Mouse (Mus musculus) embryonic facial prominence, embryonic 13.5 days (tissue): ENCODE data around the gene Naa15. TPM values are rescaled to one million over a fixed set of nuclear protein-coding genes. Genes with fewer than 3 reads are reported as not detected.
"Not testable (repeated sequence)": the region's sequence is repeated elsewhere in the genome, so short reads cannot be mapped to it uniquely, and the experiment has no call there.

ENCODE experiments used
- ATAC-seq: fragments of 200-750 bp; cut with Nextera tagmentation; 2 replicates; pipeline ENCODE4 v1.8.0; 2017; ENCODE audit warnings: low read depth; ENCODE audit not compliant: insufficient number of reproducible peaks, insufficient read depth, low FRiP score, low TSS enrichment
- H3K27ac ChIP-seq: fragments of 300-500 bp; sonication (generic); 2 replicates; pipeline ENCODE4 v1.5.1; 2015; ENCODE audit warnings: moderate library complexity, mild to moderate bottlenecking, inconsistent platforms
- H3K27me3 ChIP-seq: fragments of 300-500 bp; sonication (generic); 2 replicates; pipeline ENCODE4 v1.6.1; 2015; ENCODE audit warnings: mild to moderate bottlenecking, inconsistent platforms
- H3K36me3 ChIP-seq: fragments of 300-500 bp; sonication (generic); 2 replicates; pipeline ENCODE4 v1.6.1; 2015; ENCODE audit warnings: mild to moderate bottlenecking, inconsistent platforms
- H3K4me1 ChIP-seq: fragments of 300-500 bp; sonication (generic); 2 replicates; pipeline ENCODE4 v1.6.1; 2015; ENCODE audit warnings: inconsistent platforms
- H3K4me2 ChIP-seq: fragments of 300-500 bp; sonication (generic); 2 replicates; pipeline ENCODE4 v1.6.1; 2015; ENCODE audit warnings: moderate library complexity, mild to moderate bottlenecking, inconsistent platforms
- H3K4me3 ChIP-seq: fragments of 300-500 bp; sonication (generic); 2 replicates; pipeline ENCODE4 v1.5.1; 2015; ENCODE audit warnings: mild to moderate bottlenecking, inconsistent platforms
- H3K9ac ChIP-seq: fragments of 300-500 bp; sonication (generic); 2 replicates; pipeline ENCODE4 v1.6.1; 2015; ENCODE audit warnings: mild to moderate bottlenecking, inconsistent platforms
- H3K9me3 ChIP-seq: fragments of 300-500 bp; sonication (generic); 2 replicates; pipeline ENCODE4 v1.6.1; 2016; ENCODE audit warnings: inconsistent platforms
- WGBS: fragments of 180-500 bp; shearing (Covaris S2); methylation state at CpG from one replicate; pipeline ENCODE4 v1.1.7; 2015; ENCODE audit warnings: mixed read lengths; 5-methylcytosine and 5-hydroxymethylcytosine counted together
- polyA plus RNA-seq: library from polyadenylated mRNA; unstranded; fragments of >200 nt; fragmentation: Nextera tagmentation; extraction: Ambion mirVana; gene quantifications from 2 replicates; pipeline ENCODE4 v1.2.1, GENCODE M21; 2015

Naa15 gene
- polyA plus RNA-seq, 1 experiment from 2014 or later, result 61.9 TPM

- no peak overlapping the region for H3K27ac ChIP-seq
- H3K4me1 ChIP-seq, result peaks cover 8% of the 10 kb centered on the region
- WGBS, result 57% methylated on average over 5 of the region's 5 CpGs
- no peaks in the 10 kb centered on the region for H3K36me3 ChIP-seq
- no peak overlapping the region for H3K9ac ChIP-seq
- no peaks in the 10 kb centered on the region for H3K9me3 ChIP-seq
- H3K4me3 ChIP-seq, result no peak overlapping the region
- ATAC-seq, result no peak
- no peak overlapping the region for H3K4me2 ChIP-seq
- no peaks in the 10 kb centered on the region for H3K27me3 ChIP-seq
Measured at GRCm38 (mm10) chr3:51379786-51380659, 34.9 kb upstream of the Naa15 start.

- Histone ChIP-seq H3K4me2 (no peak overlapping the region), H3K4me1 (peaks cover 8% of the 10 kb centered on the region), H3K27me3 (no peaks in the 10 kb centered on the region), H3K27ac (no peak overlapping the region), H3K9ac (no peak overlapping the region), H3K36me3 (no peaks in the 10 kb centered on the region), H3K4me3 (no peak overlapping the region), H3K9me3 (no peaks in the 10 kb centered on the region)
- 68% methylated on average over 2 of the region's 5 CpGs for WGBS
- ATAC-seq, result no peak
Measured at GRCm38 (mm10) chr3:51380660-51381014, 34.3 kb upstream of the Naa15 start.

- H3K4me2 ChIP-seq, result no peak overlapping the region
- no peak overlapping the region for H3K9ac ChIP-seq
- H3K36me3 ChIP-seq, result no peaks in the 10 kb centered on the region
- peaks cover 5% of the 10 kb centered on the region for H3K27me3 ChIP-seq
- no peak overlapping the region for H3K4me3 ChIP-seq
- peaks cover 4% of the 10 kb centered on the region for H3K4me1 ChIP-seq
- WGBS, result 57% methylated on average over 12 of the region's 12 CpGs
- no peaks in the 10 kb centered on the region for H3K9me3 ChIP-seq
- no peak for ATAC-seq
- H3K27ac ChIP-seq, result no peak overlapping the region
Measured at GRCm38 (mm10) chr3:51383409-51383808, 31.5 kb upstream of the Naa15 start.

GRCm38 (mm10) chr3:51386441-51387133 lies 28.4 kb upstream of the Naa15 start:
- no peak for ATAC-seq
- Histone ChIP-seq H3K4me2 (no peak overlapping the region), H3K27me3 (peaks cover 5% of the 10 kb centered on the region), H3K9me3 (no peaks in the 10 kb centered on the region), H3K4me1 (0 out of 2 replicates have a peak, but pooled peaks cover 6% of the 10 kb centered on the region), H3K36me3 (no peaks in the 10 kb centered on the region), H3K4me3 (no peak overlapping the region), H3K9ac (no peak overlapping the region), H3K27ac (no peak overlapping the region)
- WGBS, result 33% methylated on average over 12 of the region's 12 CpGs

DNA sequence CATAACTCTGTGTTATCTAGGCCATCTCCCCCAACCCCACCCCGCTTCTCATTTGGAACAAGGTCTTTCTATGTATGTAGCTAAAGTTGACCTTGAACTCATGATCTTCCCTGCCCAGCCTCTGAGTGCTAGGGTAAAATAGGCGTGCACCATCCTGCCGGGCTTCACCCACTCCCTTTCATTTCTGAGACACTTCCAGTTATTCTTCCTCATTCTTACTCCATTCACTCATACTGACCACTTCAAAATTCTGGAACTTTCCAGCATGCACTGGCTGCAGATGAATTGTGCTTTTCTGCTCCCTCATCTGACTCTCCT lies 27.9 kb upstream of the Naa15 start:
- Histone ChIP-seq H3K9ac (no peak overlapping the region), H3K9me3 (no peaks in the 10 kb centered on the region), H3K27ac (no peak overlapping the region), H3K4me2 (no peak overlapping the region), H3K36me3 (no peaks in the 10 kb centered on the region), H3K4me1 (0 out of 2 replicates have a peak, but pooled peaks cover 6% of the 10 kb centered on the region), H3K27me3 (peaks cover 5% of the 10 kb centered on the region), H3K4me3 (no peak overlapping the region)
- WGBS, result 71% methylated on average over 3 of the region's 3 CpGs
- ATAC-seq, result no peak

GRCm38 (mm10) chr3:51387868-51388381 lies 27.0 kb upstream of the Naa15 start:
- no peak for ATAC-seq
- 0 out of 2 replicates have a peak, but pooled peaks cover 6% of the 10 kb centered on the region for H3K4me1 ChIP-seq
- no peak overlapping the region for H3K9ac ChIP-seq
- no peaks in the 10 kb centered on the region for H3K36me3 ChIP-seq
- 66% methylated on average over 8 of the region's 8 CpGs for WGBS
- no peak overlapping the region for H3K27ac ChIP-seq
- H3K4me2 ChIP-seq, result no peak overlapping the region
- peaks cover 5% of the 10 kb centered on the region for H3K27me3 ChIP-seq
- H3K4me3 ChIP-seq, result no peak overlapping the region
- no peaks in the 10 kb centered on the region for H3K9me3 ChIP-seq

DNA sequence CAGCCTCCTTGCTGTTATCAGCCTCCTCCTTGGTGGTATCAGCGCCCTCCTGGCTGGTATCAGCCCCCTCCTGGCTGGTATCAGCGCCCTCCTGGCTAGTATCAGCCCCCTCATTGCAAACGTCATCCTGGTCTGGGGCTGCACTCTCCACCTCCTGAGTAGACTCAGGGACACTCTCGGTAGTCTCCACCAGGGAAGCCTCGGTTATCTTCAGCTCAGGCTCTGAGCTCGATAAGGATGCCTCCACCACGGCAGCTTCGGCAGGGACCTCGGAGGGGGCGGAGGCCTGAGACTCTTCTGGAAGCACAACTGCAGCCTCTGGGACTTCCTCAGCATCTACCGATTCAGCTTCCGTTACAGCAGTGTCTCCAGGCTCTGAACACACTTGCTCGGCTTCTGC lies 26.0 kb upstream of the Naa15 start:
- peaks cover 5% of the 10 kb centered on the region for H3K27me3 ChIP-seq

DNA sequence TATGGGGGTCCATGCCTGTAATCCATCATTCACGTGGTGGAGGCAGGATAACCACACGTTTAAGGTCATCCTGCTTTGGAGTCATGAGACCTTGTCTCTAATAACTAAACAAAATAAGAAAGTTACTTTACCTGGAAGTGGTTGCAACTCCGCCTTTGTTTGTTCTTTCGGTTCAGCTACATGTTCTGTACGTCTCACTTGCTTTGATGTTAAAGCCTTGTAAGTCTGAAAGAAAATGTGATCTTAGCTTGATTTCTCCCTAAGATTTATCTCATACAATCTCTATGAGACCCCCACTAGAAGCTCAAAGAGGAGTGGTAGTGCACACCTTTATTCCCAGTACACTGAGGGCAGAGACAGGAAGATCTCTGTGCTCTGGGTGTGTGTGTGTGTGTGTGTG lies 23.9 kb upstream of the Naa15 start:
- Histone ChIP-seq H3K27ac (no peak overlapping the region), H3K36me3 (no peaks in the 10 kb centered on the region), H3K4me3 (no peak overlapping the region), H3K27me3 (peaks cover 14% of the 10 kb centered on the region), H3K9me3 (no peaks in the 10 kb centered on the region), H3K9ac (no peak overlapping the region), H3K4me1 (0 out of 2 replicates have a peak, but pooled peaks cover 10% of the 10 kb centered on the region), H3K4me2 (no peak overlapping the region)
- WGBS, result 86% methylated on average over 5 of the region's 5 CpGs
- ATAC-seq, result no peak

More for the DNA sequence above, 26.0 kb upstream of the Naa15 start:
- Histone ChIP-seq H3K9ac (peak overlapping the region; percentile 58; the same call in 1 of the 2 replicates), H3K36me3 (no peaks in the 10 kb centered on the region), H3K4me3 (peak overlapping the region; percentile 31), H3K9me3 (no peaks in the 10 kb centered on the region), H3K4me2 (peak overlapping the region; percentile 59), H3K4me1 (0 out of 2 replicates have a peak, but pooled peaks cover 6% of the 10 kb centered on the region), H3K27ac (no peak overlapping the region)
- ATAC-seq, result no peak
- 6% methylated on average over 13 of the region's 13 CpGs for WGBS

- Histone ChIP-seq H3K36me3 (no peaks in the 10 kb centered on the region), H3K9me3 (no peaks in the 10 kb centered on the region), H3K4me1 (0 out of 2 replicates have a peak, but pooled peaks cover 15% of the 10 kb centered on the region), H3K9ac (no peak overlapping the region), H3K4me2 (no peak overlapping the region), H3K4me3 (no peak overlapping the region), H3K27ac (no peak overlapping the region), H3K27me3 (peaks cover 19% of the 10 kb centered on the region)
- ATAC-seq, result no peak
- WGBS, result 79% methylated on average over 5 of the region's 5 CpGs
Measured at GRCm38 (mm10) chr3:51391591-51391990, 23.4 kb upstream of the Naa15 start.

DNA sequence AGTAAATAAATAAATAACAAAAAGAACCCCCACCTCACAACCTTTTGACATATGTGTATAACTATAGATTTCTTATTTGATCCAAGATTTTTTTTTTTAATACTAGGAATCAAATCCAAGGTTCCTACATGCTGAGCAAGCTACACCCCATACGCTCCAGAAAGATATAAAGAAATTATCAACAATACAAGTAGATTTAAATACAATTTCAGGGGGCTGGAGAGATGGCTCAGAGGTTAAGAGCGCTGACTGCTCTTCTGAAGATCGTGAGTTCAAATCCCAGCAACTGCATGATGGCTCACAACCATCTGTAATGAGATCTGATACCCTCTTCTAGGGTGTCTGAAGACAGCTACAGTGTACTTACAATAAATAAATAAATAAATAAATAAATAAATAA lies 21.9 kb upstream of the Naa15 start:
- 95% methylated on average over 3 of the region's 3 CpGs for WGBS
- H3K9ac ChIP-seq, H3K4me2 ChIP-seq, H3K36me3 ChIP-seq, H3K4me3 ChIP-seq, H3K27ac ChIP-seq, ATAC-seq, H3K9me3 ChIP-seq: not testable (repeated sequence)
- H3K4me1 ChIP-seq, result 0 out of 2 replicates have a peak, but pooled peaks cover 15% of the 10 kb centered on the region
- peaks cover 25% of the 10 kb centered on the region for H3K27me3 ChIP-seq

DNA sequence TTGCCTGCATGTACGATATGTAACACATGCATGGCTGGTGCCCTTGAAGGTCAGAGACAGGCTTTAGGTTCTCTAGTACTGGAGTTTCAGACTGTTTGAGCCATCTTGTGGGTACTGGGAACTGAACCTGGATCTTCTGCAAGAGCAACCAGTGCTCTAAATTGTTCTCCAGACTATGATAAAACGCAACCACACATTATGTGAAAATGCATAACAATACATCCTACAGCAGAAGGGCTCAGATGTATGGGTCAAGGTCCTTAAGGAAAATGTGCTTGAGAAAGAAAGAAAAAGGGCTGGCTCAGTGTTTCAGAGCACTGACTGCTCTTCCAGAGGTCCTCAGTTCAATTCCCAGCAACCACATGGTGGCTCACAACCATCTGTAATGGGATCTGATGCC lies 21.3 kb upstream of the Naa15 start:
- Histone ChIP-seq H3K4me1 (0 out of 2 replicates have a peak, but pooled peaks cover 15% of the 10 kb centered on the region), H3K36me3 (no peaks in the 10 kb centered on the region), H3K9me3 (no peaks in the 10 kb centered on the region), H3K27ac (no peak overlapping the region), H3K4me2 (no peak overlapping the region), H3K4me3 (no peak overlapping the region), H3K9ac (no peak overlapping the region), H3K27me3 (peaks cover 23% of the 10 kb centered on the region)
- 93% methylated on average over 2 of the region's 2 CpGs for WGBS
- no peak for ATAC-seq
